Mouse (Mus musculus) T-helper 17 cell (primary cell): ENCODE measurements around the gene Mrgpra3.

ENCODE experiments used
- in situ Hi-C, 2 experiments: fragments of 300-600 bp; cut with MboI, MseI; formaldehyde crosslinking; loops; 1 replicate in 1 of 2; 2 replicates in 1 of 2; pipeline ENCODE4 v1.15.1; 2025; ENCODE audit warnings: high pct_unique_total_duplicates in 2 of 2

Mrgpra3 gene

DNA sequence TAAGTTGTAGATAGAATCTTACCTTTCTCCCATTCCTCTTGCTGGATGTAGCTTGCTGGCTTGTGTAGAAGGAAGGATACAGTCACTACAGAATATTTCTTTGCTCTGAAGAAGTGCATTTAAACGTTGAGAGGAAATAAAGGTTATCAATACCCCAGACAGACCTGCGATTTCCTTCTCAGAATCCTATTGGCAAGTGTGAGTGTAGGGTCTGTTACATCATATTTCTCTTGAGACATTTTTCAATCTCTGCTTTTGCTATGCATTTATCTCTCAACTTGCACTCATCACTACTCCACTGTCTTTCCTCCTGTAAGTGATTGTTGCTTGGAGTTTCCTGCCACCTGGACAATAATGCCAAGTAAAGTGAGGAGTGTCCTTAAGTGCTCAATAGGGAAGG lies at the start of gene Mrgpra3:
TSS of gene Mrgpra3 (minus strand) at position 101 of the 400 bp plus-strand sequence.
- in situ Hi-C loops: no loop called here
